8 mouse cellular contexts compared by ENCODE assay signal in the genomic region with DNA sequence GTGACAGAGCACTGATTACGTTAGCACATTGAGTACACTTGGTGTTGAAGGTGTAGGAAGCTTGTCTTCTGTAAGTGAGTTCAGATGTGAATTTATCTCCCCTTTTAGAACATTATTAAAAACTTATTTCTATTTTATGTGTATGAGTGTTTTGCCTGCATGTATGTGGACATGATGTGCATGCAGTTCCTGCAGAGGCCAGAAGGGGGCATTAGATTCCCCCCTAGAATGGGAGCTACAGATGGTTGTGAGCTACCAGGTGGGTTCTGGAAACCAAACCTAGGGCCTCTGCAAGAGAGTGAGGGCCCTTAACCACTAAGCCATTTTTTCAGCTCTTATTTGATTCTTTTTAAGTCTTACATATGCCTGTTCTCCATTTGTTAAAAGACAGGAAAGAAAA.
A peak's percentile ranks its signal among the peaks of the same experiment; 100 is the strongest.
DNase-seq lines count a peak whose midpoint lies in the region; ATAC-seq and TF ChIP-seq lines count a peak whose summit lies in the region.
"Had no signal": no experiment of that assay in that cellular context is flagged by ENCODE, and none has a peak within 500 bp of the region (broad histone marks: within the 10 kb centered on the region; RNA-seq: fewer than 3 reads in every experiment).

No protein-coding gene starts in this region.

- 88% methylated on average over 1 of the region's 1 CpGs for WGBS in heart, adult 2 months
- WGBS in liver, embryonic 14.5 days (ENCODE audit: insufficient replicate concordance), result 25% methylated on average over 1 of the region's 1 CpGs
- WGBS in liver, embryonic 11.5 days, result 96% methylated on average over 1 of the region's 1 CpGs
- 90% methylated on average over 1 of the region's 1 CpGs for WGBS in midbrain, embryonic 16.5 days

- ATAC-seq in liver, embryonic 14.5 days (ENCODE audit: insufficient read depth), result no peak
- no peak for ATAC-seq in liver, embryonic 11.5 days (replicated peaks; ENCODE audit: low FRiP score)
- no peak for ATAC-seq in midbrain, embryonic 16.5 days

- no peak for TF ChIP-seq EP300 in heart, adult 2 months (IDR thresholded peaks at IDR 0.05; ENCODE audit: insufficient read depth, low read depth, low read length)
- no peak for TF ChIP-seq EP300 in liver, embryonic 14.5 days (IDR thresholded peaks at IDR 0.05; ENCODE audit: low read depth)

- TF ChIP-seq POLR2A in heart, adult 2 months (IDR thresholded peaks at IDR 0.05; ENCODE audit: insufficient read depth, low read depth, low read length), result no peak

- no peak overlapping the region for H3K4me2 ChIP-seq in liver, embryonic 14.5 days (ENCODE audit: low read depth)
- H3K4me2 ChIP-seq in liver, embryonic 11.5 days, result no peak overlapping the region
- H3K4me2 ChIP-seq in midbrain, embryonic 16.5 days (ENCODE audit: low read length), result no peak overlapping the region

- no peaks in the 10 kb centered on the region for H3K79me2 ChIP-seq in heart, adult 2 months (replicated peaks; ENCODE audit: control insufficient read depth, insufficient read depth, low read length)

- H3K9ac ChIP-seq in heart, adult 2 months (ENCODE audit: low read depth, low read length), result no peak overlapping the region
- H3K9ac ChIP-seq in liver, embryonic 14.5 days (replicated peaks), result no peak overlapping the region
- H3K9ac ChIP-seq in liver, embryonic 11.5 days (ENCODE audit: low read depth, low read length), result no peak overlapping the region
- no peak overlapping the region for H3K9ac ChIP-seq in midbrain, embryonic 16.5 days (ENCODE audit: low read depth, low read length)

- intact Hi-C loops in heart, adult 2 months (cut with DNase I), result no loop called here

- no peaks in the 10 kb centered on the region for H3K36me3 ChIP-seq in heart, adult 2 months (ENCODE audit: control insufficient read depth, insufficient read depth, low read length)
- no peaks in the 10 kb centered on the region for H3K36me3 ChIP-seq in liver, embryonic 14.5 days (replicated peaks; ENCODE audit: control insufficient read depth, insufficient read depth, low read depth)
- H3K36me3 ChIP-seq in liver, embryonic 11.5 days (ENCODE audit: control insufficient read depth, insufficient read depth, low read length), result no peaks in the 10 kb centered on the region
- H3K36me3 ChIP-seq in E14TG2a.4 (ENCODE audit: insufficient read depth, low read length), result no peaks in the 10 kb centered on the region
- no peaks in the 10 kb centered on the region for H3K36me3 ChIP-seq in midbrain, embryonic 16.5 days (ENCODE audit: control insufficient read depth, insufficient read depth, low read length)

- DNase-seq in heart, adult 2 months, result no peak
- DNase-seq in heart, adult 18-20 months, result no peak
- no peak for DNase-seq in liver, embryonic 14.5 days (ENCODE audit: low read depth in 3 of 3, low spot score in 3 of 3)
- no peak for DNase-seq in liver, embryonic 11.5 days (ENCODE audit: low spot score)
- peak; percentile 9 to 16 for DNase-seq in adrenal gland, postnatal 36 days
- DNase-seq: thymus, adult 2 months had no signal

- no peak overlapping the region for H3K27ac ChIP-seq in heart, adult 2 months
- no peak overlapping the region for H3K27ac ChIP-seq in liver, embryonic 14.5 days
- no peak overlapping the region for H3K27ac ChIP-seq in liver, embryonic 11.5 days (ENCODE audit: low read depth, low read length)
- H3K27ac ChIP-seq in midbrain, embryonic 16.5 days (ENCODE audit: low read length), result no peak overlapping the region

- H3K27me3 ChIP-seq in heart, adult 2 months (ENCODE audit: control insufficient read depth, insufficient read depth, low read length), result no peaks in the 10 kb centered on the region
- H3K27me3 ChIP-seq in liver, embryonic 14.5 days (ENCODE audit: control insufficient read depth, insufficient read depth, low read length), result no peaks in the 10 kb centered on the region
- H3K27me3 ChIP-seq in liver, embryonic 11.5 days (replicated peaks; ENCODE audit: control insufficient read depth, insufficient read depth, low read length), result no peaks in the 10 kb centered on the region
- no peaks in the 10 kb centered on the region for H3K27me3 ChIP-seq in E14TG2a.4 (ENCODE audit: insufficient read depth, low read length)
- H3K27me3 ChIP-seq in midbrain, embryonic 16.5 days (ENCODE audit: control insufficient read depth, insufficient read depth, low read depth, low read length), result no peaks in the 10 kb centered on the region

- H3K9me3 ChIP-seq in liver, embryonic 14.5 days (ENCODE audit: control insufficient read depth, low read length), result no peaks in the 10 kb centered on the region
- no peaks in the 10 kb centered on the region for H3K9me3 ChIP-seq in liver, embryonic 11.5 days (ENCODE audit: control insufficient read depth, low read length)
- H3K9me3 ChIP-seq in E14TG2a.4 (ENCODE audit: low read length), result no peaks in the 10 kb centered on the region
- no peaks in the 10 kb centered on the region for H3K9me3 ChIP-seq in midbrain, embryonic 16.5 days (replicated peaks; ENCODE audit: control insufficient read depth, low read length, poor library complexity, severe bottlenecking)

- peak; percentile 56 for TF ChIP-seq CTCF in heart, adult 2 months (IDR thresholded peaks at IDR 0.05)
- peak; percentile 51 for TF ChIP-seq CTCF in liver, embryonic 14.5 days (IDR thresholded peaks at IDR 0.05; ENCODE audit: low read depth)
- TF ChIP-seq CTCF in E14TG2a.4 (conservative IDR thresholded peaks at IDR 0.05; ENCODE audit: low read length), result peak; percentile 76

- no peaks in the 10 kb centered on the region; the same call in 1 of the 2 replicates for H3K4me1 ChIP-seq in heart, adult 2 months (ENCODE audit: control insufficient read depth, insufficient read depth, low read length)
- no peaks in the 10 kb centered on the region for H3K4me1 ChIP-seq in liver, embryonic 14.5 days (replicated peaks; ENCODE audit: control insufficient read depth in 2 of 2, insufficient read depth in 2 of 2, low read length in 1 of 2)
- no peaks in the 10 kb centered on the region for H3K4me1 ChIP-seq in liver, embryonic 11.5 days (replicated peaks; ENCODE audit: control insufficient read depth, insufficient read depth, low read length)
- no peaks in the 10 kb centered on the region for H3K4me1 ChIP-seq in E14TG2a.4 (replicated peaks; ENCODE audit: low read depth, low read length)
- H3K4me1 ChIP-seq in midbrain, embryonic 16.5 days (ENCODE audit: control insufficient read depth, insufficient read depth, low read length), result no peaks in the 10 kb centered on the region

- H3K4me3 ChIP-seq in heart, adult 2 months, result no peak overlapping the region
- H3K4me3 ChIP-seq in liver, embryonic 14.5 days (ENCODE audit: insufficient read depth in 1 of 2, low read depth in 2 of 2, low read length in 2 of 2), result no peak overlapping the region
- no peak overlapping the region for H3K4me3 ChIP-seq in liver, embryonic 11.5 days (ENCODE audit: low read depth, low read length)
- H3K4me3 ChIP-seq in E14TG2a.4 (replicated peaks; ENCODE audit: low read length), result no peak overlapping the region
- no peak overlapping the region for H3K4me3 ChIP-seq in midbrain, embryonic 16.5 days (ENCODE audit: low read depth, low read length)

Comparison
In these comparisons a context has a peak if more than half of its experiments do, and no peak if none do; other contexts are left out.
1. DNase-seq: peak in adrenal gland, postnatal 36 days (2 of 2); none in heart, adult 2 months (0 of 2), heart, adult 18-20 months (0 of 2), liver, embryonic 14.5 days (0 of 3) and liver, embryonic 11.5 days (single experiment).
2. Peak in every context shown above with its lines, with median percentiles within 50 percentile points of each other: CTCF ChIP-seq.